Mouse (Mus musculus): ENCODE data around the gene Zfp781. TPM values are rescaled to one million over a fixed set of nuclear protein-coding genes. Genes with fewer than 3 reads are reported as not detected.

The Zfp781 gene
- polyA plus RNA-seq (2014; fragmentation: Illumina TruSeq; extraction: RNeasy Lipid Tissue Mini Kit (QIAGEN cat#74804); ENCODE audit: low read depth, low replicate concordance), result 0.24 TPM

GRCm38 (mm10) chr10:81929842-81930743 lies at the start of gene Zfp781:
Gene Zfp781 (minus strand): TSS chr10:81930480.

DNA sequence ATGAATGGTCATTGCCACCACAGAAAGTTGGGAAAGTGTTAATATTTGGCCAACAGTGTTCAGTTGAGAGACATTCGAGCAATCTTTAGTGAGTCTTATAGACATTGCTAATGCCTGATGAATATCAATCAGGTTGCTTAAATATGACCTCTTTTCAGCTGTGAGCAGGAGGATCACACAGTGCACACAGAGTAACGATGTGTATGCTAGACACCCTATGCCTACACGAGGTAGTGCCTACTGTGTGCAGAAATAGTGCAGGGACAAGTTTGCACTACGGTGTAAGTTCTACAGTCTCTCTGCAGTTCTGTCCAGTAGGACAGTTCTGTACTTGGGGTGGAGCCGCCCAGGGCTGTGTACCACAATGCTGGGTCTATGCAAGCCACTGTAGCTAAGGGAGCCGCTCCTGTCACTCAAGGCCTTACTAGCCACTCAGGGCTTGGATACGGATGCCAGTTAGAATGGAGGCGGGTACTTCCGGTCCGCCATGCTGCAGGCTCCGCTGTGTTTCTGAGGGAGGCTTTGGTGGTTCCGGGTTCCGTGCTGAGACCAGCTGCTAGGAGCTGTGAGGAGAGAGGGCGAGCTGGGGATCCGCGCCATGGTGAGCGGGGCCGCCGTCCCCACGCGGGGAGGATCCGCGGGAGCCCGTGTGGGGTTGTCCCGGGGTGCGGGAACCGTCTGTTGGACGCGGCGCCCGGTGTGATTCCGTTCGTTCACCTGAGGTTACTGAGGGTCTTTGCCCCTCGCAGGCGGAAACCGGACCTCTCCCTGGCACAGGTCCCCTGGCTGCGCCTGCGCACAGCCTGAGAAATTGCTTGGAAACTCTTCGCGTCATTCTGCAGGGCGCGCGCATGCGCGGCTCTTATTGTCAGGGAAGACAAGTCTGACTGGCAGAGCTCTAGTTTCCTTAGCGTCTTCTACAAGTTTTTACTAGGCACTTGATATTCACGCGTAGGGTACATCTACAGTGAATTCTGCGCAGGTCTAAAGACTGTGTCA lies 66.6 kb downstream of the Zfp781 start, which contains the start of gene Gm32687:
Gene Gm32687 (plus strand): TSS at position 526 of the 999 bp plus-strand sequence.

Other genes with a start within 250 kb of the Zfp781 start
- gene Zfp433, start 225.7 kb downstream of the Zfp781 start, polyA plus RNA-seq (2014; fragmentation: Illumina TruSeq; extraction: RNeasy Lipid Tissue Mini Kit (QIAGEN cat#74804); ENCODE audit: low read depth, low replicate concordance), result 8.0 TPM
- 4.1 TPM for gene Gm3055, start 159.3 kb downstream of the Zfp781 start, polyA plus RNA-seq (2014; fragmentation: Illumina TruSeq; extraction: RNeasy Lipid Tissue Mini Kit (QIAGEN cat#74804); ENCODE audit: low read depth, low replicate concordance)
- gene Gm4767, start 118.3 kb downstream of the Zfp781 start, polyA plus RNA-seq (2014; fragmentation: Illumina TruSeq; extraction: RNeasy Lipid Tissue Mini Kit (QIAGEN cat#74804); ENCODE audit: low read depth, low replicate concordance), result 2.0 TPM
- gene Gm32687, start 66.5 kb downstream of the Zfp781 start, polyA plus RNA-seq (2014; fragmentation: Illumina TruSeq; extraction: RNeasy Lipid Tissue Mini Kit (QIAGEN cat#74804); ENCODE audit: low read depth, low replicate concordance), result 8.8 TPM
- gene Zfp873, start 117.6 kb upstream of the Zfp781 start, polyA plus RNA-seq (2014; fragmentation: Illumina TruSeq; extraction: RNeasy Lipid Tissue Mini Kit (QIAGEN cat#74804); ENCODE audit: low read depth, low replicate concordance), result 9.9 TPM
- 3.3 TPM for gene BC024063, start 152.9 kb upstream of the Zfp781 start, polyA plus RNA-seq (2014; fragmentation: Illumina TruSeq; extraction: RNeasy Lipid Tissue Mini Kit (QIAGEN cat#74804); ENCODE audit: low read depth, low replicate concordance)
- gene AU041133, start 197.5 kb upstream of the Zfp781 start, polyA plus RNA-seq (2014; fragmentation: Illumina TruSeq; extraction: RNeasy Lipid Tissue Mini Kit (QIAGEN cat#74804); ENCODE audit: low read depth, low replicate concordance), result 8.8 TPM

Measured in liver, adult 10 weeks (tissue).